13 mouse cellular contexts compared by ENCODE assay signal in genomic region chr7:28447101-28447830, GRCm38 (mm10). TPM values are rescaled to one million over a fixed set of nuclear protein-coding genes. Genes with fewer than 3 reads are reported as not detected.
A peak's percentile ranks its signal among the peaks of the same experiment; 100 is the strongest.
DNase-seq lines count a peak whose midpoint lies in the region; ATAC-seq and TF ChIP-seq lines count a peak whose summit lies in the region.
"Had no signal": no experiment of that assay in that cellular context is flagged by ENCODE, and none has a peak within 500 bp of the region (broad histone marks: within the 10 kb centered on the region; RNA-seq: fewer than 3 reads in every experiment).

No protein-coding gene starts in this region.

- ATAC-seq in hindbrain, embryonic 12.5 days (ENCODE audit: low FRiP score), result no peak
- no peak for ATAC-seq in liver, embryonic 12.5 days
- no peak for ATAC-seq in activated CD4-positive, CD25-positive, alpha-beta regulatory T cell, adult 4 months
- ATAC-seq: intestine, embryonic 15.5 days had no signal

- WGBS in hindbrain, embryonic 10.5 days, result 16% methylated on average over 12 of the region's 12 CpGs
- WGBS in hindbrain, embryonic 12.5 days, result 17% methylated on average over 12 of the region's 12 CpGs
- WGBS in kidney, adult 2 months, result 41% methylated on average over 12 of the region's 12 CpGs
- WGBS in liver, embryonic 12.5 days (ENCODE audit: insufficient replicate concordance), result 58% methylated on average over 12 of the region's 12 CpGs

- DNase-seq in hindbrain, embryonic 10.5 days (ENCODE audit: low spot score), result peak; percentile 29
- peak; percentile 94 for DNase-seq in ES-CJ7 (ENCODE audit: low read depth, low spot score)
- peak; percentile 66 for DNase-seq in adrenal gland, postnatal 10 days
- DNase-seq in kidney, adult 2 months, result peak; percentile 33
- no peak for DNase-seq in left cerebral cortex, adult 2 months (ENCODE audit: extremely low spot score in 1 of 2, low spot score in 2 of 2)

- intact Hi-C loops in left cerebral cortex, adult 2 months (cut with DNase I), result no loop called here

- no peak for TF ChIP-seq POLR2A in kidney, adult 2 months (IDR thresholded peaks at IDR 0.05; ENCODE audit: low read depth, low read length)

- TF ChIP-seq CTCF in kidney, adult 2 months (conservative IDR thresholded peaks at IDR 0.05; ENCODE audit: insufficient read depth, insufficient read length, low read depth, low read length), result no peak
- no peak for TF ChIP-seq CTCF in left cerebral cortex, adult 2 months (IDR thresholded peaks at IDR 0.05)

- H3K9me3 ChIP-seq in hindbrain, embryonic 10.5 days, result no peaks in the 10 kb centered on the region
- no peaks in the 10 kb centered on the region for H3K9me3 ChIP-seq in hindbrain, embryonic 12.5 days (replicated peaks)
- H3K9me3 ChIP-seq in liver, embryonic 12.5 days (replicated peaks), result no peaks in the 10 kb centered on the region
- H3K9me3 ChIP-seq: heart, embryonic 15.5 days; intestine, embryonic 15.5 days; limb, embryonic 13.5 days; stomach, embryonic 15.5 days had no signal

- H3K27ac ChIP-seq in hindbrain, embryonic 10.5 days, result no peak overlapping the region
- no peak overlapping the region for H3K27ac ChIP-seq in hindbrain, embryonic 12.5 days
- H3K27ac ChIP-seq in kidney, adult 2 months (ENCODE audit: insufficient read depth, low read depth, low read length), result peak overlapping the region; percentile 55
- H3K27ac ChIP-seq in liver, embryonic 12.5 days, result no peak overlapping the region
- no peak overlapping the region for H3K27ac ChIP-seq in left cerebral cortex, adult 2 months
- H3K27ac ChIP-seq: heart, embryonic 15.5 days; intestine, embryonic 15.5 days; limb, embryonic 13.5 days; stomach, embryonic 15.5 days had no signal

- no peak overlapping the region for H3K4me2 ChIP-seq in hindbrain, embryonic 12.5 days (replicated peaks)
- no peak overlapping the region for H3K4me2 ChIP-seq in liver, embryonic 12.5 days
- H3K4me2 ChIP-seq: heart, embryonic 15.5 days; intestine, embryonic 15.5 days; limb, embryonic 13.5 days; lung, embryonic 14.5 days; stomach, embryonic 15.5 days had no signal

- no peaks in the 10 kb centered on the region for H3K36me3 ChIP-seq in hindbrain, embryonic 10.5 days
- no peaks in the 10 kb centered on the region for H3K36me3 ChIP-seq in hindbrain, embryonic 12.5 days
- no peaks in the 10 kb centered on the region for H3K36me3 ChIP-seq in kidney, adult 2 months (ENCODE audit: control insufficient read depth, insufficient read depth, low read length)
- no peaks in the 10 kb centered on the region for H3K36me3 ChIP-seq in liver, embryonic 12.5 days
- H3K36me3 ChIP-seq: heart, embryonic 15.5 days; intestine, embryonic 15.5 days; limb, embryonic 13.5 days; stomach, embryonic 15.5 days had no signal

- no peak overlapping the region for H3K9ac ChIP-seq in hindbrain, embryonic 12.5 days
- no peak overlapping the region for H3K9ac ChIP-seq in liver, embryonic 12.5 days
- H3K9ac ChIP-seq: heart, embryonic 15.5 days; intestine, embryonic 15.5 days; limb, embryonic 13.5 days; lung, embryonic 14.5 days; stomach, embryonic 15.5 days had no signal

- H3K4me3 ChIP-seq in hindbrain, embryonic 10.5 days, result peak overlapping the region; percentile 9; the same call in 1 of the 2 replicates
- no peak overlapping the region for H3K4me3 ChIP-seq in hindbrain, embryonic 12.5 days
- H3K4me3 ChIP-seq in kidney, adult 2 months (ENCODE audit: insufficient read depth, low read depth, low read length), result no peak overlapping the region
- H3K4me3 ChIP-seq in liver, embryonic 12.5 days, result no peak overlapping the region
- H3K4me3 ChIP-seq in left cerebral cortex, adult 2 months, result no peak overlapping the region
- H3K4me3 ChIP-seq: heart, embryonic 15.5 days; intestine, embryonic 15.5 days; limb, embryonic 13.5 days; stomach, embryonic 15.5 days had no signal

- H3K27me3 ChIP-seq in hindbrain, embryonic 10.5 days (ENCODE audit: insufficient read depth, poor library complexity, severe bottlenecking), result peaks cover 18% of the 10 kb centered on the region
- no peaks in the 10 kb centered on the region for H3K27me3 ChIP-seq in hindbrain, embryonic 12.5 days
- H3K27me3 ChIP-seq in kidney, adult 2 months (replicated peaks; ENCODE audit: control insufficient read depth, insufficient read depth, low read length), result no peaks in the 10 kb centered on the region
- peaks cover 13% of the 10 kb centered on the region for H3K27me3 ChIP-seq in liver, embryonic 12.5 days (replicated peaks)
- H3K27me3 ChIP-seq: intestine, embryonic 15.5 days; stomach, embryonic 15.5 days had no signal

- peaks cover 23% of the 10 kb centered on the region for H3K4me1 ChIP-seq in hindbrain, embryonic 10.5 days (replicated peaks)
- H3K4me1 ChIP-seq in hindbrain, embryonic 12.5 days, result peaks cover 5% of the 10 kb centered on the region
- H3K4me1 ChIP-seq in kidney, adult 2 months (ENCODE audit: control insufficient read depth, insufficient read depth, low read length), result no peaks in the 10 kb centered on the region
- peaks cover 19% of the 10 kb centered on the region for H3K4me1 ChIP-seq in liver, embryonic 12.5 days

RNA-seq across cellular contexts. Expression of gene Lrfn1, which starts 4.5 kb away (rescaled TPM):
- polyA plus RNA-seq in hindbrain, embryonic 10.5 days (2016; fragmentation: Nextera tagmentation; extraction: Ambion mirVana), result 4.4 and 5.2 TPM in 2 replicates
- 14.0 and 15.9 TPM in 2 replicates for polyA plus RNA-seq in hindbrain, embryonic 12.5 days (2016; fragmentation: Nextera tagmentation; extraction: Ambion mirVana)
- 10 to 100 TPM in 1 of 2 experiments, 1 to 10 TPM in 1; 9.2 to 13.0 TPM for total RNA-seq in adrenal gland, postnatal 10 days (2021)
- polyA plus RNA-seq in kidney, adult 2 months (2012; rRNA removed), result 2.5 and 3.1 TPM in 2 replicates
- 1.3 and 1.5 TPM in 2 replicates for polyA plus RNA-seq in liver, embryonic 12.5 days (2016; fragmentation: Nextera tagmentation; extraction: Ambion mirVana)
- total RNA-seq in left cerebral cortex, adult 2 months (2021), result 100 to 1,000 TPM in 1 of 2 experiments, 10 to 100 TPM in 1; 96.7 to 105 TPM
- polyA plus RNA-seq in activated CD4-positive, CD25-positive, alpha-beta regulatory T cell, adult 4 months (2017; shearing (Covaris generic)), result not detected

RNA-seq across cellular contexts. Expression of gene Gmfg, which starts 10.0 kb away (rescaled TPM):
- 6.7 and 7.1 TPM in 2 replicates for polyA plus RNA-seq in hindbrain, embryonic 10.5 days (2016; fragmentation: Nextera tagmentation; extraction: Ambion mirVana)
- 5.9 and 6.5 TPM in 2 replicates for polyA plus RNA-seq in hindbrain, embryonic 12.5 days (2016; fragmentation: Nextera tagmentation; extraction: Ambion mirVana)
- 10 to 100 TPM; 23.3 to 24.7 TPM for total RNA-seq in adrenal gland, postnatal 10 days (2021)
- polyA plus RNA-seq in kidney, adult 2 months (2012; rRNA removed), result 8.4 and 14.5 TPM in 2 replicates
- polyA plus RNA-seq in liver, embryonic 12.5 days (2016; fragmentation: Nextera tagmentation; extraction: Ambion mirVana), result 41.0 and 41.3 TPM in 2 replicates
- total RNA-seq in left cerebral cortex, adult 2 months (2021), result 1 to 10 TPM; 1.3 to 1.6 TPM
- polyA plus RNA-seq in activated CD4-positive, CD25-positive, alpha-beta regulatory T cell, adult 4 months (2017; shearing (Covaris generic)), result 100 to 1,000 TPM; 694 to 773 TPM

RNA-seq across cellular contexts. Expression of gene Paf1, which starts 54.5 kb away (rescaled TPM):
- 83.2 and 85.4 TPM in 2 replicates for polyA plus RNA-seq in hindbrain, embryonic 10.5 days (2016; fragmentation: Nextera tagmentation; extraction: Ambion mirVana)
- 83.9 and 85.9 TPM in 2 replicates for polyA plus RNA-seq in hindbrain, embryonic 12.5 days (2016; fragmentation: Nextera tagmentation; extraction: Ambion mirVana)
- 10 to 100 TPM; 56.5 to 59.2 TPM for total RNA-seq in adrenal gland, postnatal 10 days (2021)
- polyA plus RNA-seq in kidney, adult 2 months (2012; rRNA removed), result 72.6 and 78.4 TPM in 2 replicates
- 36.5 and 42.4 TPM in 2 replicates for polyA plus RNA-seq in liver, embryonic 12.5 days (2016; fragmentation: Nextera tagmentation; extraction: Ambion mirVana)
- total RNA-seq in left cerebral cortex, adult 2 months (2021), result 10 to 100 TPM; 65.7 to 66.8 TPM
- 10 to 100 TPM; 49.2 to 65.4 TPM for polyA plus RNA-seq in activated CD4-positive, CD25-positive, alpha-beta regulatory T cell, adult 4 months (2017; shearing (Covaris generic))

RNA-seq across cellular contexts. Expression of gene Med29, which starts 54.8 kb away (rescaled TPM):
- 62.9 and 65.0 TPM in 2 replicates for polyA plus RNA-seq in hindbrain, embryonic 10.5 days (2016; fragmentation: Nextera tagmentation; extraction: Ambion mirVana)
- 39.6 and 42.2 TPM in 2 replicates for polyA plus RNA-seq in hindbrain, embryonic 12.5 days (2016; fragmentation: Nextera tagmentation; extraction: Ambion mirVana)
- 10 to 100 TPM; 19.8 to 25.9 TPM for total RNA-seq in adrenal gland, postnatal 10 days (2021)
- 71.9 and 72.1 TPM in 2 replicates for polyA plus RNA-seq in kidney, adult 2 months (2012; rRNA removed)
- 35.1 and 36.8 TPM in 2 replicates for polyA plus RNA-seq in liver, embryonic 12.5 days (2016; fragmentation: Nextera tagmentation; extraction: Ambion mirVana)
- 10 to 100 TPM; 18.1 to 18.8 TPM for total RNA-seq in left cerebral cortex, adult 2 months (2021)
- 10 to 100 TPM; 29.7 to 30.6 TPM for polyA plus RNA-seq in activated CD4-positive, CD25-positive, alpha-beta regulatory T cell, adult 4 months (2017; shearing (Covaris generic))

Comparison
In these comparisons a context has a peak if more than half of its experiments do, and no peak if none do; other contexts are left out.
1. DNase-seq: peak in hindbrain, embryonic 10.5 days (single experiment), ES-CJ7 (single experiment), adrenal gland, postnatal 10 days (single experiment) and kidney, adult 2 months (single experiment); none in left cerebral cortex, adult 2 months (0 of 2).
2. RNA of gene Gmfg, which starts 10.0 kb away (polyA plus RNA-seq): 694 to 773 TPM in activated CD4-positive, CD25-positive, alpha-beta regulatory T cell, adult 4 months; 41.0 to 41.3 TPM in liver, embryonic 12.5 days, 8.4 to 14.5 TPM in kidney, adult 2 months, 6.7 to 7.1 TPM in hindbrain, embryonic 10.5 days and 5.9 to 6.5 TPM in hindbrain, embryonic 12.5 days; every median in the first group is over 10 times any median in the second.